Mouse (Mus musculus) embryonic facial prominence, embryonic 10.5 days (tissue): ENCODE measurements around the gene Rsph3b. TPM values are rescaled to one million over a fixed set of nuclear protein-coding genes. Genes with fewer than 3 reads are reported as not detected.

Experiments used
- microRNA-seq: library from miRNA; unstranded; fragments of <30 nt; microRNA quantifications from one replicate; pipeline ENCODE4, GENCODE M21; 2017
- polyA plus RNA-seq: library from polyadenylated mRNA; unstranded; fragments of >200 nt; fragmentation: Nextera tagmentation; extraction: Ambion mirVana; gene quantifications from 2 replicates; pipeline ENCODE4 v1.2.1, GENCODE M21; 2016

The Rsph3b gene
- polyA plus RNA-seq, 1 experiment from 2014 or later, result 31.5 TPM

Small RNA genes within 50 kb of the gene (microRNA-seq; reads per million reads assigned to microRNA genes)
- gene Mir692-1, result not detected

Other genes with a start within 250 kb of the Rsph3b start
- 51.6 and 55.0 TPM in 2 replicates for gene Ezr, start 165.9 kb downstream of the Rsph3b start, polyA plus RNA-seq
- 52.4 and 53.7 TPM in 2 replicates for gene Tagap1, start 12.5 kb upstream of the Rsph3b start, polyA plus RNA-seq
- 120 and 126 TPM in 2 replicates for gene Rnaset2b, start 22.0 kb upstream of the Rsph3b start, polyA plus RNA-seq
- 0.09 and 0.26 TPM in 2 replicates for gene Gm49721, start 30.2 kb upstream of the Rsph3b start, polyA plus RNA-seq
- not detected in 2 replicates for gene Gm1604a, start 76.9 kb upstream of the Rsph3b start, polyA plus RNA-seq
- gene Rps6ka2, start 221.4 kb upstream of the Rsph3b start, polyA plus RNA-seq, result 27.2 and 27.7 TPM in 2 replicates